Mouse (Mus musculus): ENCODE measurements at regions not wholly inside any gene's neighbourhood (a gene's known extent, or its start where the extent isn't known, plus 50 kb on each side); places are given as distances from the start of the nearest gene placed in this dataset.

DNA sequence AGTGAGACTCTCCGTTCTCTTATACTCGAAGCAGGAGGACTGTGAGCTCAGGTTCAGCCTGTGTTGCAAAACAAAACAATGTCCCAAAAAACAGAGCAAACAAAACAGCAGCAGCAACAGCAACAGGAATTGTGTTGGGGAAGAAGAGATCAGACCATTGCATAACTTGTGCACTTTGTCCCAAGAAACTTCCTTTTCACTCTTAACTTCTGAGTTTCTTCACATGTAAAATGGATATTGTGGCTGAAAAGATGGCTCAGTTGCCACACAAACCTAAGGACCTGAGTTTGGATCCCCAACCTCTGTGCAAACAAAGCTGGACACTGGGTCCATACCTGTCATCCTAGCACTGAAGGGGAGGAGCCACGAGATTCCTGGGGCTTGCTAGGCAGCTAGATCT, 146.1 kb upstream of the Lyplal1 start:
- Histone ChIP-seq H3K4me3 (replicated peaks) (no peak overlapping the region), H3K9me3 (replicated peaks) (peaks cover 3% of the 10 kb centered on the region; the same call in 1 of the 2 replicates), H3K27ac (no peak overlapping the region), H3K9ac (no peak overlapping the region), H3K27me3 (no peaks in the 10 kb centered on the region), H3K4me1 (peaks cover 39% of the 10 kb centered on the region), H3K4me2 (no peak overlapping the region), H3K36me3 (no peaks in the 10 kb centered on the region)
- 66% methylated on average over 3 of the region's 3 CpGs for WGBS
- ATAC-seq (replicated peaks; ENCODE audit: low FRiP score): no peak

DNA sequence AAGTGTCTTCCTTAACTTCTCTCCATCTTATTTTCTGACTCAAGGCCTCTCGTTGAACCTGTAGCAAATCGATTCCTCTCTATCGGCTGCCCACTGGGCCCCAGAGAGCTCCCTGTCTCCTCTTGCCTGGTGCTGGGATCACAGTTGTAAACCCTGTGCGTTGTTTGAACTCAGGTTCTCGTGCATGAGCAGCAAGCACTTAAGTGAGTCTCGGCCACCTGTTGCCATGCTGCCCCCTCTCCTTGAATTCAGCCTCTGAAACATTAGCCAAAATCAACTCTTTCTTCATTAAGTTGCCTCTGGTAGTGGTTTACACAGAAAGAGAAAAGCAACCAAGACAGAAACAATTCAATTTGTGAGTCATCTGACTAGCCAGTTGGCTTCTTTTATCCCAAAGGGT, 144.9 kb upstream of the Lyplal1 start:
- 48% methylated on average over 6 of the region's 6 CpGs for WGBS
- Histone ChIP-seq H3K27me3 (no peaks in the 10 kb centered on the region), H3K9ac (no peak overlapping the region), H3K36me3 (no peaks in the 10 kb centered on the region), H3K4me1 (peaks cover 35% of the 10 kb centered on the region), H3K27ac (peak overlapping the region; percentile 76), H3K4me3 (replicated peaks) (no peak overlapping the region), H3K9me3 (replicated peaks) (peaks cover 3% of the 10 kb centered on the region; the same call in 1 of the 2 replicates), H3K4me2 (no peak overlapping the region)
- 0 out of 2 replicates have a peak, but pooled peaks have one; percentile 10 for ATAC-seq (replicated peaks; ENCODE audit: low FRiP score)

DNA sequence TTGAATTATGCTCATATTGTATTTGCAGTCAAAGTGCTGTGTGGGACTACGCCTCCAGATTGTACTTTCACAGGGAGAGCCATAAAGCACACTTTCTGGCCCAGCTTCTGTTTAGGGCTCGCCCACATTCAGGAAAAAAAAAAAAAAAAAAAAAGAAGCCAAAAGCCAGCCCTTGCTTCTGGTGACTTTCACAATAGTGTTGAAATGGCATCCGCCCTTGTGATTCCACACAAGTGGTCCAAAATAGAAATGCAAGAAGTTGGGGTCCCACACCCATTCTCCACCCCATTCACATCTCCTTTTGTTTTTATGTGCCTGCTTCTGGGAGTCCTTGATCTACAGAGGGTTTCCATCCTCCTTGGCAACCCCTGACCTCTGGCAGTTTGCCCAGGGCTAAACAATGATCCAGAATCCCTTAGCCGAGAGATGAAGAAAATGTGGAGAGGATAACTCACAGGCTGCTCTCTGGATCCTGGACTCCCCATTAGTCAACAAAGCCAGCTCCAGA, 144.3 kb upstream of the Lyplal1 start:
- peaks cover 1% of the 10 kb centered on the region; the same call in 1 of the 2 replicates for H3K9me3 ChIP-seq (replicated peaks)
- H3K36me3 ChIP-seq: no peaks in the 10 kb centered on the region
- peak; percentile 79 for ATAC-seq (replicated peaks; ENCODE audit: low FRiP score)
- H3K9ac ChIP-seq: no peak overlapping the region
- H3K4me1 ChIP-seq: peaks cover 37% of the 10 kb centered on the region
- H3K27me3 ChIP-seq: no peaks in the 10 kb centered on the region
- no peak overlapping the region for H3K4me3 ChIP-seq (replicated peaks)
- no peak overlapping the region for H3K4me2 ChIP-seq
- H3K27ac ChIP-seq: peak overlapping the region; percentile 76
- 23% methylated on average over 4 of the region's 4 CpGs for WGBS

DNA sequence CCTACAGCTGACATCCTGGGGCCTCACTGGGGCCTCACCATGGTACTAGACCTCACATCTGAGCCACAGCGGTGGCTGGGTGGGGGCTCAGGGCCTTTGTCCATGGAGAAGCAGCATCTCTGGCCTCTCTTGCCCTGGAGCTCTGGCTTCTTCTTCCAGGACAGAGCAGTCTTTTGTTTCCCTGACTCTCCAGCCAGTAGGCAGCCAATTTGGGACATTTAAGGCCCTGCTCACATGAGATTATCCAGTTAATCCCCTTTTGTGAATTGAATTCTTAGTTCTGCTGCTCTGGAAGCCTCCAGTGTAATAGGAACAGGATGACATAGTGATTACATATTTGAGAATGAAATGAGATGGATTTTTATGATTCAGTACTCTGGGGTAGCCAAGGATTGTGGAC, 140.5 kb upstream of the Lyplal1 start:
- WGBS: 92% methylated on average over 1 of the region's 1 CpGs
- H3K27ac ChIP-seq: no peak overlapping the region
- no peak for ATAC-seq (replicated peaks; ENCODE audit: low FRiP score)

DNA sequence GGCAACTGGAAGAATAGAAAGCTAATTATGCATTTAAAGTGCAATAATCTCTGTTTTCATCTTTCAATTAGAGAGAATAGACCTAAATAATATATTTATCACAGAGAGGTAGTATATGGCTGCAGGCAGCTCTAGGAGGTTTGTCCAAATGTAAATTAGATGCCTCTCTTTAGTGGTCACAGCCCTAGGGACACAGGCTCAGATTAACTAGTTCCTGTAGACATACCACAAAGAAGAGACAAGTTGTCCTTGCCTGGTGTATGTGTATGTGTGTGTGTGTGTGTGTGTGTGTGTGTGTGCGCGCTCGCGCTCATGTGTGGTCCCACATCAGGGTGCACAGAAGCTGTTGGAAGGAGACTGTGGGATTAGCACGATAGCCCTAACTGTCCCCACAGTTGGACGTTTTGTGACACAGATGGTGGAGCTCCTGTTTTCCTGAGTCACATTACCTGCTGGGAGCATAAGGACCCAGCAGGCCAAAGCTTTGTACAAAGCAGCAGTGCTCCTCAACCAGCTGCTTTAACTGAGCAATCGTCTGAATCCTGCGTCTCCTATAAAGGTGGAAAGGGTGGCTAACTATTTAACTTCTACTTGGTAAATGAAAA, 138.5 kb upstream of the Lyplal1 start:
- ATAC-seq (replicated peaks; ENCODE audit: low FRiP score): no peak
- WGBS: 75% methylated on average over 8 of the region's 8 CpGs
- Histone ChIP-seq H3K27me3 (no peaks in the 10 kb centered on the region), H3K36me3 (no peaks in the 10 kb centered on the region), H3K27ac (no peak overlapping the region; the same call in 1 of the 2 replicates), H3K9ac (no peak overlapping the region), H3K4me3 (replicated peaks) (no peak overlapping the region), H3K9me3 (replicated peaks) (no peaks in the 10 kb centered on the region), H3K4me2 (no peak overlapping the region), H3K4me1 (peaks cover 29% of the 10 kb centered on the region)

More for the DNA sequence above, 140.5 kb upstream of the Lyplal1 start:
- Histone ChIP-seq H3K36me3 (no peaks in the 10 kb centered on the region), H3K4me2 (no peak overlapping the region), H3K27me3 (no peaks in the 10 kb centered on the region), H3K4me3 (replicated peaks) (no peak overlapping the region), H3K4me1 (peaks cover 46% of the 10 kb centered on the region), H3K9me3 (replicated peaks) (no peaks in the 10 kb centered on the region), H3K9ac (no peak overlapping the region)

DNA sequence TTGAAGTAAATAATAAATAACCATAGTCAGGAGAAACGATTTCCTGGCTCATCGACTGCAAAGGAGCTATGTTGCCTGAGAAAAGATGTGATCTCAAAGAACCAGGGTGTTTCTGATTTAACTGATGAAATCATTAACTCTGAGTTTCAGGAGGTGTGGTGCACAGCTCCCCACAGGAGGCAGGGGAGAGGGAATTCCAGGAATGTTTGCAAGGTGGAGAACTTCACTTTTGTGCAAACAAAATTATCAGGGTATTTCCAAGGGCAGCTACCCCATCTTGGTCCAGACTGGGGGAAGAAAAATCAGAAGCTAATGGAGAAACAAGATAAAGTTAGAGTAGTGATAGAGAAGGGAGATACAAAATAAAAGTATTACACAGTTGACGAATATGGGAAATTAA, 137.4 kb upstream of the Lyplal1 start:
- H3K4me3 ChIP-seq (replicated peaks): no peak overlapping the region
- H3K9ac ChIP-seq: no peak overlapping the region
- peaks cover 30% of the 10 kb centered on the region for H3K4me1 ChIP-seq
- no peaks in the 10 kb centered on the region for H3K36me3 ChIP-seq
- no peaks in the 10 kb centered on the region for H3K9me3 ChIP-seq (replicated peaks)
- peak overlapping the region; percentile 45 for H3K27ac ChIP-seq
- 0 out of 2 replicates have a peak, but pooled peaks have one; percentile 29 for ATAC-seq (replicated peaks; ENCODE audit: low FRiP score)
- no peak overlapping the region for H3K4me2 ChIP-seq
- no peaks in the 10 kb centered on the region for H3K27me3 ChIP-seq
- WGBS: 56% methylated on average over 3 of the region's 3 CpGs

DNA sequence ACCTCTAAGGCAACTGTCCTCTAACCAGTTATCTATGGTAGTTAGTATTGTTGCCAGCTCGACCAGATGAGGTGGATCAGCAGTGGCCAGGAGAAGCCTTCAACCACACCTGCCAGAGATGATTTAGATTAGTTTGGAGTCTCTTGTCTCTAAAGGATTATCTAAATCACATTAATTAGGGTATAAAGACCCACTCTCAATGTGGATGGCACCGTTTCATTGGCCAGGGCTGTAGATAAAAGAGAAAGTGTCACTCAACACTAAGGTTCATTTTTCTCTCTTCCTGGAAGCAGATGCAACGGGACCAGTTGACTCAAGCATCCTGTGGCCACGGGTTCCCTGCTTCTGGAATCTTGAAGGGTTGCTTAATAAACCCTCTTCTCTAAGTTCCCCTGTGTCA, 135.4 kb upstream of the Lyplal1 start:
- H3K27me3 ChIP-seq: no peaks in the 10 kb centered on the region
- no peak overlapping the region for H3K9ac ChIP-seq
- no peak overlapping the region for H3K4me2 ChIP-seq
- no peaks in the 10 kb centered on the region for H3K9me3 ChIP-seq (replicated peaks)
- peaks cover 30% of the 10 kb centered on the region for H3K4me1 ChIP-seq
- no peak overlapping the region for H3K4me3 ChIP-seq (replicated peaks)
- H3K27ac ChIP-seq: no peak overlapping the region
- 73% methylated on average over 4 of the region's 4 CpGs for WGBS
- ATAC-seq (replicated peaks; ENCODE audit: low FRiP score): no peak
- H3K36me3 ChIP-seq: no peaks in the 10 kb centered on the region

DNA sequence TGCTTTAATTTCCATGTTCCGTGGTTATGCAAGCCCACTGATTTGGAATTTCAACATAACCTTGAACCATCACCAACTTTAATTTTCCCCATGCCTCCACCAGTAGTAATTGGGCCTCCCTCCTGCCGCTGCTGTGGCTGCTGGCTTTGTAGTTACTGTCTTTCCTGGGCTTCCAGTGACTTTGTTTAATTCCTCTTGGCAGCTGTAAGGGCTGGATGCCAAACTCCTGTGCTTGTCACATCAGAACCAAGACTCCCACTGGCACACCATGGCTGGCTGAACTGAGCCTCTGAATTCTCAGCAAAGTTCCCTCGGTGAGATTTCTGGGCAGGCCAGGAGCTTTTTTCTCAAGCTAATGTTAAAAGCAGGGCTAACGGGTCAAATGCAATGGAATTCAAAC, 133.2 kb upstream of the Lyplal1 start:
- Histone ChIP-seq H3K9ac (no peak overlapping the region), H3K27ac (no peak overlapping the region), H3K27me3 (no peaks in the 10 kb centered on the region), H3K4me2 (no peak overlapping the region), H3K4me3 (replicated peaks) (no peak overlapping the region), H3K9me3 (replicated peaks) (no peaks in the 10 kb centered on the region), H3K4me1 (peaks cover 18% of the 10 kb centered on the region), H3K36me3 (no peaks in the 10 kb centered on the region)
- 54% methylated on average over 4 of the region's 4 CpGs for WGBS
- no peak for ATAC-seq (replicated peaks; ENCODE audit: low FRiP score)

DNA sequence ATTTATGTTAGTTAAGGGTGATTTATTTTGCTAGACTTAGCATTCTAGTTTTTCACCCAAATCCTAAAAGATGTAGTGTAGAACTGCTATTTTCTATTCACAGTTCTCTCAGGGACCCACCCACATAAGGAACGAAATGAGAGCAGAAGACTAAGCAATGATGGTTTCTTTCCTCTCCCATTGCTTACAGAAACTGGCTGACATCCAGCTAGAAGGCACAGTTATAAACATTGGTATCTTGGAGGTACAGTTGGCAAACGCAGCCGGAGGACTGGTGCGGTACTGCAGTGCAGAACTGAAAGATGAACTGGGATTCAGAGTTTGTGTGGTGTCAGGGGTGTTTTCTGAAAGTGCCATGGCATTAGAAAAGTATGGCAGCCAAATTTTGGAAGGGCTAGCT, 132.1 kb upstream of the Lyplal1 start:
- H3K36me3 ChIP-seq: no peaks in the 10 kb centered on the region
- WGBS: 86% methylated on average over 4 of the region's 4 CpGs

DNA sequence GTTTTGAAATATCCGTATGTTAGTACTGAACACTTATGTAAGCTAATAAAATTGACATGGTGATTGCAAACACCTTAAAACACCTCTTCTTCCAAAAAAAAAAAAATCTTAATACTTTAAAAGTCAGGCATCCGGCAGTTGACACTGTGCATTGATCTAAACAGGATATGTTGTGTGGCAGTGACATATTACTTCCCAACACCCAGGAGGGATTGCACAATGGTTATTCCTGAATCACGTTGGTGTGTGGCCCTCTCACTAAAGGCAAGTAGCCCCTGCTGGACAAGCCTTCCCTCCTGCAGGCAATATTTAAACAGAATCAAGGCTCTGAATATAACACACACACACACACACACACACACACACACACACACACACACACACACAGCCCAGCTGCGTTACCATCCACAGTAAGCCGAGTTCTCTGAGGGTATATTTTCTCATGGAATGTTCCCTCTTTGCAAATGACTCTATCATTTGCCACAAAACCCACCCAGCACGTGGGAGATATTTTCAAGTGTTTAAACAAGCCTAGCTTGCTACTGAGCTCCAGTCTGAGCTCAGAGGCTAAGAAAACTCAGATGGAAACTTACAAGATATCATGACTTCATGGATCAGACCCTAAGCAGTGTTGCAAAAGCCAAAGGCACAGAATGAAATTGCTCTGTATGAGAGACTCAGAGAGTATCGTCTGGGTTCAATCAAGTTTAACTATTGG, 128.8 kb upstream of the Lyplal1 start:
- no peak overlapping the region for H3K9ac ChIP-seq
- no peaks in the 10 kb centered on the region for H3K27me3 ChIP-seq
- ATAC-seq (replicated peaks; ENCODE audit: low FRiP score): no peak
- H3K9me3 ChIP-seq (replicated peaks): no peaks in the 10 kb centered on the region
- H3K27ac ChIP-seq: no peak overlapping the region
- no peak overlapping the region for H3K4me2 ChIP-seq
- H3K4me1 ChIP-seq: 0 out of 2 replicates have a peak, but pooled peaks cover 4% of the 10 kb centered on the region
- no peak overlapping the region for H3K4me3 ChIP-seq (replicated peaks)
- 65% methylated on average over 7 of the region's 7 CpGs for WGBS
- no peaks in the 10 kb centered on the region for H3K36me3 ChIP-seq

More for the DNA sequence above, 132.1 kb upstream of the Lyplal1 start:
- no peak overlapping the region for H3K9ac ChIP-seq
- no peak overlapping the region for H3K4me2 ChIP-seq
- H3K9me3 ChIP-seq (replicated peaks): no peaks in the 10 kb centered on the region
- no peaks in the 10 kb centered on the region for H3K27me3 ChIP-seq
- H3K27ac ChIP-seq: no peak overlapping the region
- H3K4me3 ChIP-seq (replicated peaks): no peak overlapping the region
- peaks cover 8% of the 10 kb centered on the region for H3K4me1 ChIP-seq
- ATAC-seq (replicated peaks; ENCODE audit: low FRiP score): no peak

DNA sequence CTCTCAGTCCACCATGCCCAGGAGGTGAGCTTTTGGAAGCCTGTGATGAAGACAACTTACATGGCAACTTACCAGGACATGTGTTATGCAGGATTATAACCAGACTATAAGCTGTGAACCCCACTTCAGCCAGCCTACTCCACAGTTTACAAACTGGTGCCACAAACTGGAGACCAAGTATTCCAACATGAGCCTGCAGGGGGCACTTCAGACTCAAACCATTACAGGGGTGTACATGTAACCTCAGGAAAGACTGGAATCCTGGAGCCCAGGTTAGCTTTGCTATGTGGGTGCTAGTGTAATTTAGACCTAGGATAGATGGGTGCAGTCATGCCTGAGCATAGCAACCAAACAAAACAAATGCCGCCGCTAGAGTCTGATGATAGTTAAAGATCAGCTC, 124.0 kb upstream of the Lyplal1 start:
- ATAC-seq (replicated peaks; ENCODE audit: low FRiP score): no peak
- no peak overlapping the region for H3K9ac ChIP-seq
- H3K9me3 ChIP-seq (replicated peaks): no peaks in the 10 kb centered on the region
- no peak overlapping the region for H3K4me3 ChIP-seq (replicated peaks)
- 88% methylated on average over 2 of the region's 2 CpGs for WGBS
- no peak overlapping the region for H3K4me2 ChIP-seq
- H3K27ac ChIP-seq: no peak overlapping the region
- H3K4me1 ChIP-seq: peaks cover 5% of the 10 kb centered on the region
- no peaks in the 10 kb centered on the region for H3K27me3 ChIP-seq
- H3K36me3 ChIP-seq: no peaks in the 10 kb centered on the region

DNA sequence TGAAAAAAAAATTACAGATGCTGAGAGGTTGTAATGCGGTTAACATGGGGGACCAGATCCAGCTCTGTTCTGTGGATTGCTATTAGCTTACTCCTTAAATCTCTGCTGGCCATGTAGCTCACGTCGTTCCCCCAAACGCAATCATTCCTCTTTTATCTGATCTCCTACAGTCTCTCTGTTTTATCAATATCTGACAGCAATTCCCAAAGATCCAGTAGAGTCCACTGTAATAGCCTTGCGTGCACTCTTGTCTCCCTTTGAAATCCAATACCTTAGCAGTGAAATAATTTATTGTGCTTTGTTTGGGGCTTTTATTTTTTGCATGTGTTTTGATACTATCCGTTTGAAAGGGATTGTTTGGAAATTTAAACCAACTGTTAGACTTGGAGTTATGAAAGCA, 120.4 kb upstream of the Lyplal1 start:
- Histone ChIP-seq H3K27ac (no peak overlapping the region), H3K9ac (no peak overlapping the region), H3K27me3 (no peaks in the 10 kb centered on the region), H3K4me1 (peaks cover 5% of the 10 kb centered on the region), H3K9me3 (replicated peaks) (no peaks in the 10 kb centered on the region), H3K4me3 (replicated peaks) (no peak overlapping the region), H3K4me2 (no peak overlapping the region), H3K36me3 (no peaks in the 10 kb centered on the region)
- no peak for ATAC-seq (replicated peaks; ENCODE audit: low FRiP score)
- 34% methylated on average over 6 of the region's 6 CpGs for WGBS
